Mouse (Mus musculus): ENCODE measurements around the gene Kat5. TPM values are rescaled to one million over a fixed set of nuclear protein-coding genes. Genes with fewer than 3 reads are reported as not detected.

The Kat5 gene
- total RNA-seq, 2 experiments from 2014 or later: 94.3 to 99.2 TPM

DNA sequence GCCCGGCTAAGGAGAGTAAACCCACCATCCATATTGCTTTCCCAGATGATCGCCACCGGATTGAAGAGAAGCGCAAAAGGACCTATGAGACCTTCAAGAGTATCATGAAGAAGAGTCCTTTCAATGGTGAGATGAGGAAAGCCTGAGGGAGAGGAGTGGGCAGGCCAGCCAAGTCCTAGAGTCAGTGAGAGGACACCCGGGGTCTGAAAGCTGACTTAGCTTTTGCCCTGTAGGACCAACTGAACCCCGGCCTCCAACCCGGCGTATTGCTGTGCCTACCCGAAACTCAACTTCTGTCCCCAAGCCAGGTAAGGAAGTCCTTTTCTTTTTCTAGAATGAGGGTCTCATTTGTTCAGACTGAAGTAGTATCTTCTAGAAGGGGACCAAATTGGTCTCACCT is 35.2 kb upstream of the Kat5 start:
- intact Hi-C loops (cut with DNase I): no loop called here
- DNase-seq (ENCODE audit: extremely low spot score in 1 of 2, low spot score in 2 of 2): no peak
- H3K4me3 ChIP-seq: no peak overlapping the region
- no peak for TF ChIP-seq CTCF (IDR thresholded peaks at IDR 0.05)
- H3K27ac ChIP-seq: no peak overlapping the region

DNA sequence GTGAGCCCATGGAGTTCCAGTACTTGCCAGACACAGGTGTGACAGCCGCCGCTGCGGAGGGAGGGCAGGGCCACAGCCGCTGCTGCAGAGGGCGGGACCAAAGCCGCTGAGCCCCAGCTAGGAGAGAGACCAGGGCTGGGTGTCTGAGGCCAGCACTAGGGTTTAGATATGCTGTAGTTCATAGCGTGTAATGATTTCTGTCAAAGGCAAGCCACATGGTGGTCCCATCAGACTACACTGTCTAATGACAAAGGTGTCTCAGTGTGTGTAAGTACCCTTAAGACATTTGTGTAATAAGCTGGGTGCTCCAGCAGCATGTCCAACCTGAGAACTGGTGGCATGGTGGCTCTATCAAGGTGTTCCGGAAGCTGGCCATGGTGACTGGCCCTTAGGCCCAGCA is 31.6 kb upstream of the Kat5 start:
- intact Hi-C loops (cut with DNase I): no loop called here
- no peak for TF ChIP-seq CTCF (IDR thresholded peaks at IDR 0.05)

DNA sequence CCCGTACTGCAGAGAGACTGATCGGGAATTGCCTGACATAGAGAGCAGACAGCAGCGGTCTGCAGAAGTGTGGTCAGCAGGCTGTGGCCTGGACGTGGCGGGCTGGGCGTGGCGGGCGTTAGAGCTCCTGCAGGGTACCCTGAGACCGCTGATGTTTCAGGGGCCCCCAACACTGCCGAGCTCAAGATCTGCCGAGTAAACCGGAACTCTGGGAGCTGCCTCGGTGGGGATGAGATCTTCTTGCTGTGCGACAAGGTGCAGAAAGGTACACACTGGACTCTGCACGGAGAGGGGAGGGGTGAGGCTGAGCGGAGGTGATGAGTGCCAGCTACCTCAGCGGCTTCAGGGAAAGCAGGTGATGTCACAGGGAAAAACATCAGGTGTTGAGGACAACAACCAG is 31.0 kb upstream of the Kat5 start:
- TF ChIP-seq CTCF (IDR thresholded peaks at IDR 0.05): no peak
- intact Hi-C loops (cut with DNase I): no loop called here
- H3K4me3 ChIP-seq: no peak overlapping the region
- DNase-seq (ENCODE audit: extremely low spot score in 1 of 2, low spot score in 2 of 2): no peak
- H3K27ac ChIP-seq: no peak overlapping the region

More for the DNA sequence above, 31.6 kb upstream of the Kat5 start:
- Histone ChIP-seq H3K27ac (no peak overlapping the region), H3K4me3 (no peak overlapping the region)
- no peak for DNase-seq (ENCODE audit: extremely low spot score in 1 of 2, low spot score in 2 of 2)

DNA sequence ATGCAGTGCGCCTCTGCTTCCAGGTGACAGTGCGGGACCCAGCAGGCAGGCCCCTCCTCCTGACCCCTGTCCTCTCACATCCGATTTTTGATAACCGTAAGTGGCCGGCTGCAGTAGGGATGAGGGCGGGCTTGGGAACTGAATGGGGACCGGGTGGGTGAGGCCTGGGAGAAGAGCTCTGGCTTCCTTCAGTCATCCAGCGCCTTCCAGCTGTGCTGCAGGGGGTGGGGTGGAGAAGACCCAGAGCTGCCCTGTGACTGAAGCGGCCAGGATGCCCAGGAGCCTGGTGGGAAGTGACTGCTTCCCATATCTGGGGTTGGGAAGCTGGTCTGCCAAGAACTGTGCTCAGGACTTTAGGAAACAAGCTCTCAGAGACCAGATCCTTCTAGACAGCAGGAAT is 30.3 kb upstream of the Kat5 start:
- intact Hi-C loops (cut with DNase I): no loop called here
- no peak for DNase-seq (ENCODE audit: extremely low spot score in 1 of 2, low spot score in 2 of 2)
- H3K27ac ChIP-seq: no peak overlapping the region
- no peak for TF ChIP-seq CTCF (IDR thresholded peaks at IDR 0.05)
- no peak overlapping the region for H3K4me3 ChIP-seq

DNA sequence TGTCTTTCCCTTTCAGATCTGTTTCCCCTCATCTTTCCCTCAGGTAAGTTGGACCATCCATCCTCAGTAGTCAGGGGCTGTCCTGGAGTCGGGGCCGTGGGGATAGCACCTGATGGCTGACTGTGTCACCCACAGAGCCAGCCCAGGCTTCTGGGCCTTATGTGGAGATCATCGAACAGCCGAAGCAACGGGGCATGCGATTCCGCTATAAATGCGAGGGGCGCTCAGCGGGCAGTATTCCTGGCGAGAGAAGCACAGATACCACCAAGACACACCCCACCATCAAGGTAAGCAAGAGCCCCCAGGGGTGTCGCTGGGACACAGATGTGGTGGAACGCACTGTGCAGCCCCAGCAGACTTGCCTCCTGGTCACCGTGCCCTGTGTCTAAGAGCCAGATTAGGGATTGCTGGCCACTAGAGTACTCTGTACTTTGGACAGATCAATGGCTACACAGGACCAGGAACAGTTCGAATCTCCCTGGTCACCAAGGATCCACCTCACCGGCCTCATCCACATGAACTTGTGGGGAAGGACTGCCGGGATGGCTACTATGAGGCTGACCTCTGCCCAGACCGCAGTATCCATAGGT is 28.5 kb upstream of the Kat5 start:
- no peak for TF ChIP-seq CTCF (IDR thresholded peaks at IDR 0.05)
- DNase-seq (ENCODE audit: extremely low spot score in 1 of 2, low spot score in 2 of 2): no peak
- intact Hi-C loops (cut with DNase I): no loop called here
- Histone ChIP-seq H3K27ac (peak overlapping the region; percentile 99), H3K4me3 (peak overlapping the region; percentile 99)

DNA sequence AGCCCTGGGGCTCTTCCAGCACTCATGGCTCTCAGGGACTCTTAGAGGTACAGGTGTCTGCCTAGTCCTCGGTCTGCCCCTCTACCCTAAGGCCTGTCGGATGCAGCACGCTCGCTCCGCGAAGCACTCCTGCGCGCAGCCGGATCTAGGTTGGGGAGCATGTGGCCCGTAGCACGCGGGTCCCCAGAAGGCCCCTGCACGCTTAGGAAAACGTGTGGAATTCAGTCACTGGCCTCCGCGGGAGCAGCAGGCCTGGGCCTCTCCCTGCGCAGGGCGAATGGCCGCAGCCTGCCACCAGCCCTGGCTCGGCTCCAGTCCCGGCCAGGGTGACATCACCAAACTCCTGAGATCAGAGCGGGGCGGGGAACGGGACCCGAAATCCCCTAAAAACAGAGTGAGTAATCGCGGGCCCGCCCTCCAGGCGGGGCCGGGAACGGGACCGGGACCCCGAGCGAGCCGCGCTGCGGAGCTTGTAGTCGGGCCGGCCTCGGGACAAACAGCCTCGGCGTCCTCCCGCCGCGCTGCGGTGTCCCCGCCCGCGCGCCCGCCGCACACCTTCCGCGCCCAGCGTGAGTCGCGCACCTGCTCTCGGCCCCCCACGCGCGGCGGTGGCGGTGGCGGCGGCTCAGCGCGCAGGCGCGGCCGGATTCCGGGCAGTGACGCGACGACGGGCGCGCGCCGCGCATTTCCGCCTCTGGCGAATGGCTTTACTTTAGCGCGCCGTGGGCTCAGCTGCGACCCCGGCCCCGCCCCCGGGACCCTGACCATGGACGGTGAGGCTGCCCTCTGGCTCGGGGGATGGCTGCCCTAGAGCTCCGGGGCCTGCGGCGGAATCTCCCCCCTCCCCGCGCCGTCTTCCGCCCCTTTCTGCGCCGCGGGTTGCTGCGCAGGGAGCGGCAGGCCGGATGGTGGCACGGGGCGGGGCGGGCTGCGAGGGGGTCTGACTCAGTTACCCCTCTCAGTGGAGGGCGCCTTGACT is 27.3 kb upstream of the Kat5 start, which contains the start of gene Rela:
TSS of gene Rela (plus strand) at position 415 of the 979 bp plus-strand sequence.
- intact Hi-C loops (cut with DNase I): loop anchor here (1.0 to 2.0 kb wide), 2 partner anchors 27 to 51 kb away; partner anchors contain the start of genes Kat5, Map3k11 and Pcnx3
- DNase-seq (ENCODE audit: extremely low spot score in 1 of 2, low spot score in 2 of 2): peak; percentile 90 to 92
- no peak for TF ChIP-seq CTCF (IDR thresholded peaks at IDR 0.05)
- Histone ChIP-seq H3K4me3 (peak within 1 kb of the TSS; percentile 99), H3K27ac (peak within 1 kb of the TSS; percentile 99)

DNA sequence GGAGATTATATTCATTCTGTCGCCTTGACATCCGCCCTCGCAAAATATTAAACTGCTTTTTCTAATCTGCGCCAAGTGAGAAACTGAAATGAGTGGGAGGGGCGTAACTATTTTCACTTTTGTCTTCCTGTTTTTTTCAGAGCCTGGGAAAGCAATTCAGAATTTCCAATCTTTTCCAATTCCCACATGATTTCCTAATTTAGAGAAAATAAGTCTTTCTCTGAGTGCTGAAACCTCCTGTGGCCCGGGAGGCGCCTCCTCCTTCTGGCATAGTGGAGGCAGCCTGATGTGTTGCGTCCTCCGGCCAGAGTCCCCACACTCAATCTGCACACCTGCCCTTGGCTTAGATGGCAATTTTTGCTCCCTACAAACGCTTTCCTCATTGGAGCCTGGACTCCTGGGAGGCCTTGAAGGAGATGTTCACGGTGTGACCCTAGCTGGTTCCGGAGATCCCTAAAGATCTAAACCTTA is 26.6 kb upstream of the Kat5 start:
- Histone ChIP-seq H3K27ac (peak overlapping the region; percentile 99), H3K4me3 (peak overlapping the region; percentile 99)
- DNase-seq (ENCODE audit: extremely low spot score in 1 of 2, low spot score in 2 of 2): no peak
- TF ChIP-seq CTCF (IDR thresholded peaks at IDR 0.05): no peak
- intact Hi-C loops (cut with DNase I): loop anchor here (1.0 to 2.0 kb wide), 2 partner anchors 26 to 52 kb away; partner anchors contain the start of genes Kat5, Map3k11 and Pcnx3

DNA sequence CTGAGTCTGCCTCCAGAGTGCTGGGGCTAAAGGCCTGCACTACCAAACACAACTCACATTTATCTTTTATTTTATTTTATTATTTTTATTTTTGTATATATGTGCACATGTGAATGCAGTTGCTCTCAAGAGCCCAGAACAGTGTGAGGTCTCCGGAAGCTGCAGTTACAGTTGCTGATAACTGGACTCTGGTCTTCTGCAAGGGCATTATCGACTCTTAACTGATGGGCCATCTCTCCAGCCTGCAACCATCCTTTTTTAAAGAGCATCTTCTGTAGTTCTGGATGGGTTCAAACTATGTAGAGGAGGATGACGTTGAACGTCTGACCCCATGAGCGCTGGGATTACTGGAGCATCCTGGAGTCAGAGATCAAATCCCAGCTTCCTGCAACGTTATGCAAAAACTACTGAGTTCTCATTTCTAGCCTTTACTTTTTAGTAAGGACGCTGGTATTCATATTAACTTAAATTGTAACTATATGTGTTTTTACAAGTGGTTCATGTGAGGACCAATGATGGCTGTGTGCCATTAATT is 26.1 kb upstream of the Kat5 start:
- Histone ChIP-seq H3K27ac (peak overlapping the region; percentile 99), H3K4me3 (no peak overlapping the region)
- intact Hi-C loops (cut with DNase I): loop anchor here (2.0 kb wide), 1 partner anchor 53 kb away; the partner anchor contains the start of genes Map3k11 and Pcnx3
- no peak for TF ChIP-seq CTCF (IDR thresholded peaks at IDR 0.05)
- no peak for DNase-seq (ENCODE audit: extremely low spot score in 1 of 2, low spot score in 2 of 2)

DNA sequence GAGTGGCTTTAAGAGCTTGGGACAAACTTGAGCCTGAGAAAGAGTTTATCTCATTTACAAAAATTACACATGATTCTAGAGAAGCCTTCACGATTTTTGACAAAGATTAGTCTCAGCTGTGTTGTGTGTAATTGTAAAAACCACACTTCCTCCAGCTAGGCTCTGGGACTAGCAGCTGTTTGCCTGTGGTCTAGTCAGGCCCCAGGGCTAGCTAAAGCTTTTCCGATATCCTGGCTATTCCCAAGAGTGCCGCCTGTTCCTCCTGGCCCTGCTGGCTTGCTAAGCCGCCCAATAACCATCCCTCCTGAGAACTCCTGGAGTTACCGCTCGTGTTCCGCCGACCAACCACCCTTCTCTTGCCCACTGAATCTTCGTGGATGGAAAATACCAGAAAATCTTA is 22.1 kb upstream of the Kat5 start:
- TF ChIP-seq CTCF (IDR thresholded peaks at IDR 0.05): no peak
- no peak overlapping the region for H3K27ac ChIP-seq
- H3K4me3 ChIP-seq: no peak overlapping the region
- intact Hi-C loops (cut with DNase I): no loop called here
- DNase-seq (ENCODE audit: extremely low spot score in 1 of 2, low spot score in 2 of 2): no peak

DNA sequence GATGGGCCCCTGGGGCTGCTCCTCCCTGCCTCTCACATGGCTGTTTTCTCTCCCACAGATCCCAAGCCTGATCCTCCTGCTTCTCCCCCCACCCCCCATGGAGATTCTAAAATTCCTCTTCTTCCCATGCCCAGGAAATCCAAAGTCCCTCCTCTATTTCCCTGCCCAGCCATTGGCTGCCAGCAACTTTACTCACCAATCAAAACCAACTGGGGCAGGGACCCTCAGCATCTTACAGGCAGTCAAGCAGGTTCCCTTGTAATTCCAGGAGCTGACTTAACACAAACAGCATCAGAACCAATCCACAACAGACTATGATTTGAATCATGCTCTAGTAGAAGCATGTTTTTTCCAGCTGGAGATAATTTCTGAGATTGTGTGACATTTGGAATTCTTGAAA is 19.9 kb upstream of the Kat5 start:
- no peak for DNase-seq (ENCODE audit: extremely low spot score in 1 of 2, low spot score in 2 of 2)
- intact Hi-C loops (cut with DNase I): loop anchor here (5.0 kb wide), 1 partner anchor 43 kb away; no protein-coding TSS in a partner anchor
- no peak overlapping the region for H3K27ac ChIP-seq
- no peak for TF ChIP-seq CTCF (IDR thresholded peaks at IDR 0.05)
- no peak overlapping the region for H3K4me3 ChIP-seq

DNA sequence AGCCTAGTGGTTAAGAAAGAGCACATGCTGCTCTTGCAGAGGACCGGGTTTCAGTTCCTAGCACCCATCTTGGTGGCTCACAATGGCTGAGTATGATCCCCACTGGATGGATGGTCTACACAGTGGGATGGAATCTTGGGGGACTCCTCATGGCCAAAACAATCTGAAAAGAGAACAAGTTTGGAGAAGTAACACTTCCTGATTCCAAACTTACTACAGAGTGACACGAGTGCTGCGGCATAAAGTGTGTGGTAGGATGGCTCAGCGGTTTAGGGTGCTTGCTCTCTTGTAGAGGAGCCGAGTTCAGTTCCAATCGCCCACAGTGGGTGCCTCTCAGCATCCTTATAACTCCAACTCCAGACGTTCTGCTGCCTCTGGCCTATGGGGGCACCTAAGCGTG is 15.3 kb upstream of the Kat5 start:
- DNase-seq (ENCODE audit: extremely low spot score in 1 of 2, low spot score in 2 of 2): no peak

DNA sequence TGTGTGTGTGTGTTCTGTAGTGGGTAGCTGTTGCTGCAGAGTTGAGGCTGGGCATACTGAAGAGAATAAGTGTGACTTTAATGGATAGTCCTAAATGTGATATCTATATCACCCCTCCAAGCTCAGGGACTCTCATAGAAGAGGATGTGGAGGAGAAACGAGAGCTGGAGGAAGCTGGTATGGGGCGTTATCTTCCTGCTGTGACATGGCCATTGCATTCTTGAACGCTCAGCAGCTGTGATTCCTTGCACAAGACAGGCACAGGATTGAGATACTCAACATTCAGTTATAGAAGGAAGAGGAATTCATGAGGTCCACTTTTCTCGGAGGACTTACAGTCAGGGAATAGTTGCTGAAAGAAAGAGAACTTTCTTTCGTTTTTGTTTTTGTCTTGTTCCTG is 11.8 kb upstream of the Kat5 start:
- Histone ChIP-seq H3K27ac (no peak overlapping the region), H3K4me3 (no peak overlapping the region)
- intact Hi-C loops (cut with DNase I): no loop called here
- TF ChIP-seq CTCF (IDR thresholded peaks at IDR 0.05): no peak
- no peak for DNase-seq (ENCODE audit: extremely low spot score in 1 of 2, low spot score in 2 of 2)

More for the DNA sequence above, 15.3 kb upstream of the Kat5 start:
- H3K27ac ChIP-seq: no peak overlapping the region
- intact Hi-C loops (cut with DNase I): loop anchor here (5.0 kb wide), 1 partner anchor 38 kb away; no protein-coding TSS in a partner anchor
- H3K4me3 ChIP-seq: no peak overlapping the region
- no peak for TF ChIP-seq CTCF (IDR thresholded peaks at IDR 0.05)

All from left cerebral cortex, adult 2 months (tissue).